Mouse (Mus musculus) frontal cortex, postnatal 25 days (tissue): ENCODE measurements around the gene Gm7849.
"Not testable (repeated sequence)": the region's sequence is repeated elsewhere in the genome, so short reads cannot be mapped to it uniquely, and the experiment has no call there.

Experiments
- DNase-seq, 2 experiments: peaks; one replicate each; pipeline ENCODE4 v3.0.0; 2022; ENCODE audit warnings: low spot score in 2 of 2

Gene Gm7849

GRCm38 (mm10) chr8:21456460-21456859 lies at the start of gene Gm7849:
Gene Gm7849 (minus strand): TSS chr8:21456560.
- DNase-seq, result not testable (repeated sequence)

- DNase-seq, result not testable (repeated sequence)
These were observed 29.2 kb downstream of the Gm7849 start, which contains the start of gene Defa36 for GRCm38 (mm10) chr8:21427111-21427510. Gene Defa36 (plus strand): TSS chr8:21427411.
